Mouse (Mus musculus) brain, embryonic 14.5 days (tissue): ENCODE measurements around the gene Slpi. TPM values are rescaled to one million over a fixed set of nuclear protein-coding genes. Genes with fewer than 3 reads are reported as not detected.

Experiments used
- DNase-seq: peaks from one replicate; pipeline ENCODE4 v3.0.0-alpha.2; 2011; ENCODE audit warnings: low read depth
- CTCF ChIP-seq: fragments of 200-500 bp; IDR thresholded peaks from 2 replicates; pipeline ENCODE4 v1.5.1; 2012; ENCODE audit warnings: inconsistent platforms, mild to moderate bottlenecking, moderate library complexity, borderline replicate concordance; ENCODE audit not compliant: insufficient read depth, insufficient read length; ENCODE audit errors: extremely low read depth
- POLR2A ChIP-seq: fragments of 200-500 bp; IDR thresholded peaks from 2 replicates; pipeline ENCODE4 v1.6.1; 2012; ENCODE audit warnings: mild to moderate bottlenecking, inconsistent platforms, borderline replicate concordance; ENCODE audit not compliant: poor library complexity, insufficient read depth, insufficient read length, severe bottlenecking; ENCODE audit errors: extremely low read depth
- polyA plus RNA-seq: library from polyadenylated mRNA; depleted of rRNA; stranded (reverse); fragments of >200 nt; gene quantifications from 2 replicates; pipeline ENCODE4 v1.2.3, GENCODE M21; 2012; rRNA removed

The Slpi gene
- 0.22 TPM in 1 of 2 replicates, not detected in the other for polyA plus RNA-seq

DNA sequence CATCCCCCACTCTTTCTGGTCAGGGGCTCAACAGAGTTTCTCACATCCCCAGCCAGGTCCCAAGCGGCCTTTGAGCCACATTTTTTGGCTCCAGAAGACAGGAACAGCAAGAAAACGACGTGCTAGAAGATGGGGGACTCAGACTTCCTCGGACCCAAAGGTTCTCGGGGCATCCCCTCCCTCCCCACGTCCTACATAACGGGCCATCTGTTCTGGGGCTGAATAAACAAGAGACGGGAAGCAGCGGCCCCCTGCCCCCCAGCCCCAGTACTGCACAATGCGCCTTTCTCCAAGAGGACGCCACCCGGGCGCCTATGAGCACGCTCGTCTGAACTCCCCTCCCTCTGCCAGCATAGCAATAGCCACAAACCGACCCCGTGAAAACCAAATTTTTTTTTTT is at the start of gene Slpi:
Gene Slpi, minus strand, starts transcription at position 76 of the 400 bp plus-strand sequence.
- DNase-seq, result peak; percentile 76
- TF ChIP-seq CTCF (peak; percentile 7; the same call in 1 of the 2 replicates), POLR2A (no peak)

DNA sequence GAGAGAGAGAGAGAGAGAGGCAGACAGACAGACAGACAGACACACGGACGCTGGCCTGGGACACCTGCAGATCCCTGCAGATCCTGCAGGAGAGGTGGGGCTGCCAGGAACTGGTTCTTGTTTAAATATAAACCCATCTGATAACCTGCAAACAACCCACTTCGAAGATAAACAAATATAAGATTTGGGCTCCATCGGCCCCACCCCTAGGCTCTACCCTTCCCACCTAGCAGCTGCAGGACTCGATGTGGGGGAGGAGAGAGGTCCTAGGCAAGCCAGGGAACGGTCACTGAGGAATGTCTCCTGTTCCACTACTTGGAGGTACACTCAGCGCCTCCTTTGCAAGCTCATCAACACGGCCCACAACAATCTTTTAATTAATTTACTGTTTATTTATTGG is 49.4 kb upstream of the Slpi start:
- TF ChIP-seq CTCF, result no peak
- TF ChIP-seq POLR2A, result no peak
- no peak for DNase-seq

DNA sequence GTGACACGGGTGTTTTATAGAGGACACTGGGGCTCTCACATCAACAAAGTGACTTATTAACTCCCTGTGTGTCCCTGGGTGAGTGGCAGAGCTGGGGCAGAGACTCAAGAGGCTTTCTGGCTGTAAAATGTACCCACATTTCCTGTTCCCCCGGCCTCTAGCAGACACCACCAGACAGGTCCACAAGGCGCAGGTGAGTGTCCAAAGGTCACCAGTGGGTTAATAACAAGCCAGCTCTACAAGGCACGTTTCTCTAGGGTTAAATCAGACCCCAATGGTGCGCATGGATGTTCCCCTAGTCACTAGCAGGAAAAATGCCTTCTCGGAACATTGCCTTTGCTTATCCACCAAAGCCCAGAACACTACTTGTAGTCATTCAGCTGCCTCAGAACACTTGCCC is 48.8 kb upstream of the Slpi start:
- TF ChIP-seq POLR2A (no peak), CTCF (no peak)
- no peak for DNase-seq

DNA sequence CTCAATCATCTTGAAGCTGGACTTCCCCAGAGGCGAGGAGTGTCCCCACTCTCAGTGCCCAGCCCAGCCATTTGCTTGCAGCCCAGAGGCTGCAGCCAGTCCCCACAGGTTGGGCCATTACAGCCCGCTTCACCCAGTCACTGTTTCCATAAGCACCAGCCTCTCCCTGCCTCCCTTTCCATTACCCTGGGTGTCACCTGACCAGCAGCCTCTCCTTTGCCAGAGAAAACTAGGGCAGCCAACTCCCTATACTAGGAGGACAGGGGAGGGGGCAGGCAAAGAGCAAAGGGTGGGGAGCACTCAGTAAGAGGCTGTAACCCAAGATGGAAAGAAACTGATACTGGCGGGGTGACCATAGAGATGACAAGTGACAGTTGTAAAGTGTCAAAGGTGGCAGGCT is 48.1 kb upstream of the Slpi start:
- TF ChIP-seq POLR2A (no peak), CTCF (no peak)
- DNase-seq, result no peak

DNA sequence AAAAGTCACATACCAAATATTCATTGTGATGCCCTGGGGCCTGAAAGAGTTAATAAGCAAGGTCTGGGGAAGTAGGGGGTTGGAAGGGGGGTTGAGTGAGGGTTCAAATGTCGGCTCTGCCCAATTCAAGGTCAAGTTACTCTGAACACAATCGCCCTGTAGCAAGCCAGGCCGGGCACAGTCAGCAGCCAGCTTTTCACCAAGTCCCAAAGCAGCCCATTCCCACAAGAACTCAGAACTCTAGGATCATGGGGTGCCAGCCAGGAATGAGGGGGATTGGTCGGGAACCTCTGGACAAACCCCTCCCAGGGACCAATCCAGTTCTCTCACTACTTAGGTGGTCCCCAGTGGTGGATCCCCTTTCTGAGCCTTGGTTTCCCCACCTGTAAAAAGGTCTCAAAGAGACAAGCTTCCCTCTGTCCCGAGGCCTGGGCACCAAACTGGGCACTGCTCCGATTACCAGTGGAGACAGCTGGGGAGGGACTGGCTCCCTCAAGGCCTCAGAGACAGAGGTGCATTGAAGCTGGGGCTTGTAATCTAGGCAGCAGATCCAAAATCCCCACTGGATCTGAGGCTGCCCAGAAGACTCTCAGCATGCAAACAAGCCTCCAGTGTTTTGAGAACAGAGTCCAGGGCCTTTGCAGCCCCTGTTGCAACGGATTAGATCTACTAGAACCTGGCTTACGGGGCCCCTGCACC is 47.5 kb upstream of the Slpi start:
- TF ChIP-seq POLR2A (no peak), CTCF (no peak)
- DNase-seq, result no peak

DNA sequence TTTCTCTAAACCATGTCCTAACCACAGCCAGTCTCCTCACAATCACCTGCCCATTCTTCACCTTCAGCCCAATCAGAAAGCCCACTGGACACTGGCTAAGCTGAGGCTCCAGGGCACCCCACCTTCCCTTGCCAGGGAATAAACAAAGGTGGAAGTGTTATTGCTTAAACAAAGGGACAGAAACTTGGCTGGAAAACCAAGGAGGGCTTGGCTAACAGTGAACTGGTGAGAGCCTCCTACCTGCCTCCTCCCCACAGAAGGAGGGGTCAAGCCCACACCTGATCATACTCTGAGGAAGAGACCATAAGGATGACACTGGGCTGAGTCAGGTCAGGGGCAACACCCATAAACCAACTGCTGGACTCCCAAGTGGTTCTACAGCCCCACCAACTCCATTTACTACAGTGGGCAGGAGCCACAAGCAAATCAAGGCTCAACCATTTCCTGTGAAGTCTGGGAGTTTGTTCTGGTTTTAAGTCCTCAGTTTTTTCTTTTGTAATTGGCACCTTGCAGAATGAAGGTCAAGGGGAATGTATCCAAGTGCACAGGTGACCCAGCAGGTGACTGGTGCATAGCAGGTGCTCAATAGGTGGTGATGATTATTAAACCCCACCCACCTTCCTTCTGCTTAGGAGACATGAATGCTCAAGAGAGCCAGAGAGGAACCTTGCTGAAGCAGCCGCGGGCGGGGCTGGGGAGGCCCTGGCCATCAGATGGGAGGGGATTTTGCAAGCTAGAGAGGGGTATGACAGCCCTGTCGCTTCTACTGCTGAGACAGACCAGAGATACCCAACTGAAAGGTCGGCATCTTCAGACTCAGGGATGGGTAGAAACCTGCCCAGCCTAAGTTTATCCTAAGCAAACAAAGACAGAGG is 46.6 kb upstream of the Slpi start:
- DNase-seq, result no peak
- TF ChIP-seq POLR2A (no peak), CTCF (no peak)

DNA sequence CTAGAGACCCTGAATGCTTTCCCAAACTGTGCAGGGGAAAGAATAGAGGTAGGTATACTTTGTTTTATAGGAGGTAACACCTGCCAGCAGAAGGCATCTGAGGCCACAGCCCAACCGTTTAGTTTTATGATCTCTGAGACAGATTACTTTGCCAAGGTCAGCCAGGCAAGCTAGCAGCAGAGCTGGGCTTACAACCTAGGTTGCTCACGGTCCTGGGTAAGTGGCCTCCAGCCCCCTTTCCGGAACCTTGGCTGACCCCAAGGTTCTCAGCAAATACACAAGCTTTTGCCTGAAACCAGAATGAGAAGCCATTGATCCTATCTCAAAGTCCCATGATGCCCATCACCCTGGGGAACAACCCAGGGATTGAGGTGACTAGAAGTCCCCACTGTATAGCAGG is 45.8 kb upstream of the Slpi start:
- no peak for DNase-seq
- TF ChIP-seq POLR2A, result no peak
- TF ChIP-seq CTCF, result no peak

DNA sequence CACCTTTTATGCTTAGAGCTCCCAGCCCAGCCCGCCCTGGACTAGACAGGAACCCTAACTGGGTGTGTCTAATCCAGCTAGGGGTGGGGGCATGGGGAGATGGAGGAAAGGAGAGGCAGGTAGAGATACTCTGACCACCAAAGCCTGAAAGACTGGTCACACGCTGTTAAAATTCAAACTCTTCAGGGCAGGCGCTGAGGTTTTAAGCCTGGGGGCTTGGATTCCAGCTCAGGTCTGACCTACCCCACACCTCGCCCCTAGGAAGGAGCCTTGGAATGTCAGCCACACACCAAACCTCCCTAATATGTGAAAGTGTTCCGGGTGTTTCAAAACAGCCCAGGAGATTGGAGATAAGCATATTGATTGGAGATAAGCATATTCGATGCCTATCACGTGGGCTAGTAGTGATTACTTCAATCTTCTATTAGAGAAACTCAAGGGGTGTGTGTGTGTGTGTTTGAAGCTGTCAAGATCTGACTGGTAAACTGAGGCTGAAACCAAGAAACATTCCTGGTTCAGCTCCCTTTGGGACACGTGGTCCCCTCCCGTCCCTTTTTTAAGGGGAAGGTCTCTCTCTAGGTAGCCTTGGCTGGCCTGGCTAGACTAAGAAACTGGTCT is 44.5 kb upstream of the Slpi start:
- DNase-seq, result no peak
- no peak for TF ChIP-seq POLR2A
- TF ChIP-seq CTCF, result no peak

DNA sequence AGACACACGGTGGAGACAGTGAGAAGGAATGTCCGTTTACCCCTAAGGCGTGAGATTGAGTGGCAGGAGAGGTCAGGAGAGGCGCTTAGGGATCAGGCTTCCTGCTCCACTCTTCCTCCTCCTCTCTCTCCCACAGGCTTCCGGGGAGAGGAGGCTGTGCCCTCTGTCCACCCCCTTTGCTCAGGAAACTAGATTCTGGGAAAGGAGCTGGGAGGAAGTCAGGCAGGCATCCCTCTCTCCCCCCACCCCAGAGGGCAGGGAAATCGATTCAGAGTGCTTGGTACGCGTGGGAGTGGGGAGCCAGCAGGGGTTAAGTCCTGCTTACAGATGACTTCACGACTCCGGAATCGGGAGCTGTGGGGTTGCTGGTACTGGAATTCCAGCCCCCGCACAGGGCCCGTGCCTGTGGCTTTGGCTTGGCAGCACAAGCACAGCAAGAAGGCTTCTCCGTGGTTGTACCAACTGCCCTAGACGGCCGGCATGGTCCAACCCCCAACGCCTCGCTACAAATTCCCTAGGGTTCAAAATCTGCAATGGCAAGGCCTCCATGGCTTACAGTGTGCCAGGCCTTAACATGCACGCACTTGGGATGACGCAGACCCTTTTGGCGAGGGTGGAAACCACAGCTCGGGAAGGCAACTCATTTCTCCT is 43.8 kb upstream of the Slpi start:
- no peak for TF ChIP-seq POLR2A
- TF ChIP-seq CTCF, result no peak
- no peak for DNase-seq

DNA sequence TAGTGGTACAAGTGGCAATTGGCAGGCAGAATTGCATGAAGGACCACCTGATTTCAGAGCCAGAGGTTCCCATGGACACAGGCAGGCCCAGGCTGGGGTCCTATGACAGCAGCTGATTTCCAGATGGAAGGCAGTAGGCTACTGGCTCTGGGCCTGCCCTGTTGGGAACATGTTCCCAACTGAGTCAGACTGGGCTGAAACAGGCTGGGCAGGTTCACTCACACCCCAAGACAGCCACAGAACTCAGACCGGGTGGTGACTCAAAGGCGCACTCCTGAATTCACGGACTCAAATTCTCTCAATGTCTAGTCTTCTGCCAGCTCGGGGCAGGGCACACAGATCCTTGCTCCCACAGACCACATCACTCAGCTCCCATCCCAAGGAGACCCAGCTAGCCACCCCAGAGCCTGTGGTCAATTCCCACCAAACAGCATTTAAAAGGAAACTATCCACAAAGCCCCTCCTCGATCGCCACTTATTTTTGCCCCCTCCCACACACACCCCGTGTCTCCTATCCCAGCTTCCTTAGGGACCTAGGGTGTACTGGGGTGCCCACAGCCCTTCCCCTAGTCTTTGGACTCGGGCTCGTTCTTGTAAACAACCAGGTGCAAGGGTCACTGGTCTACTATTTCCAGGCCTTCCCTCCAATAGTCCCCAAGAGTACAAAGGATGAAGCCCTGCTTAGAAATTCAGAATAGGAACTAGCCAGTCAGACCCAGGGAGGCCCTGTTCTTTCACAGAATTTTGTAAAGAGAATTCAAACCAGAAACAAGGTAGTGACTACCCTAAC is 43.0 kb upstream of the Slpi start:
- DNase-seq, result no peak
- TF ChIP-seq CTCF, result no peak
- TF ChIP-seq POLR2A, result no peak

DNA sequence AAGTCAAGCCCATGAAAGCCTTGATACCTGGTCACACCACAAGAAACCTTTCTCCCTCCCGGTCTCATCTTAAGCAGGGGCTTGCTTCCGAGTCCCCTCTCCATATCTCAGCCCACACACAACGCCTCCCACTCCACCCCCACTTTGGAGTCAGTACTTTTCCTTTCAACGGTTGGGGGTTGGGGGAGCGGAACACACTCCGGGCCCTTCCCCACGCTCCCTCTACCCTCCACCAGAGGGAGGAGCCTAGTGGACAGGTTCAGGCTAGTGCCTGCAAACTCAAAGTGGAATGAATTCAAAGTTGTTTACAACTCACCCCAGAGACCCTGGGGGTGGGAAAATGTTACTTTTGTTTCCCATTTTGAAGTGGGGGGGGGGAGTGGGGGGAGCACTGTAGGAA is 41.8 kb upstream of the Slpi start:
- no peak for DNase-seq
- TF ChIP-seq CTCF, result no peak
- no peak for TF ChIP-seq POLR2A
